Mouse (Mus musculus) kidney, postnatal 0 days (tissue): ENCODE results near the gene Tcte3. TPM values are rescaled to one million over a fixed set of nuclear protein-coding genes. Genes with fewer than 3 reads are reported as not detected.
"Not testable (repeated sequence)": the region's sequence is repeated elsewhere in the genome, so short reads cannot be mapped to it uniquely, and the experiment has no call there.

ENCODE experiments used
- ATAC-seq: fragments of 200-750 bp; cut with Nextera tagmentation; replicated peaks from 2 replicates; pipeline ENCODE4 v1.8.0; 2017; ENCODE audit warnings: low read depth, moderate number of reproducible peaks, moderate TSS enrichment, moderate library complexity; ENCODE audit not compliant: low FRiP score
- DNase-seq: peaks from one replicate; pipeline ENCODE4 v3.0.0-alpha.2; 2016; ENCODE audit warnings: low spot score
- H3K27ac ChIP-seq: fragments of 300-500 bp; sonication (generic); 2 replicates; pipeline ENCODE4 v1.5.1; 2014; ENCODE audit warnings: mild to moderate bottlenecking
- H3K27me3 ChIP-seq: fragments of 300-500 bp; sonication (generic); 2 replicates; pipeline ENCODE4 v1.6.1; 2014; ENCODE audit warnings: low read length, mixed read lengths; ENCODE audit not compliant: insufficient read depth
- H3K36me3 ChIP-seq: fragments of 300-500 bp; sonication (generic); 2 replicates; pipeline ENCODE4 v1.6.1; 2014; ENCODE audit warnings: low read length, mixed read lengths; ENCODE audit not compliant: insufficient read depth
- H3K4me1 ChIP-seq: fragments of 300-500 bp; sonication (generic); replicated peaks from 2 replicates; pipeline ENCODE4 v1.6.1; 2014; ENCODE audit warnings: antibody characterized with exemption, low read length, mixed read lengths; ENCODE audit not compliant: insufficient read depth
- H3K4me2 ChIP-seq: fragments of 300-500 bp; sonication (generic); 2 replicates; pipeline ENCODE4 v1.6.1; 2014; ENCODE audit warnings: mild to moderate bottlenecking, low read length, moderate library complexity, mixed read lengths
- H3K4me3 ChIP-seq: fragments of 300-500 bp; sonication (generic); replicated peaks from 2 replicates; pipeline ENCODE4 v1.5.1; 2014; ENCODE audit warnings: low read depth, low read length
- H3K9ac ChIP-seq: fragments of 300-500 bp; sonication (generic); 2 replicates; pipeline ENCODE4 v1.6.1; 2014; ENCODE audit warnings: low read depth, low read length
- H3K9me3 ChIP-seq: fragments of 300-500 bp; sonication (generic); replicated peaks from 2 replicates; pipeline ENCODE4 v1.6.1; 2016; ENCODE audit warnings: low read length, inconsistent platforms, mixed read lengths
- CTCF ChIP-seq: IDR thresholded peaks from 2 replicates; pipeline ENCODE4 v1.5.1; 2016; ENCODE audit warnings: antibody characterized with exemption, low read depth, mild to moderate bottlenecking, moderate library complexity
- WGBS: fragments of 180-500 bp; shearing (Covaris S2); extraction: QIAGEN DNeasy Blood & Tissue Kit; methylation state at CpG from one replicate; pipeline ENCODE4 v1.1.7; 2014; 5-methylcytosine and 5-hydroxymethylcytosine counted together
- polyA plus RNA-seq: library from polyadenylated mRNA; unstranded; fragments of >200 nt; fragmentation: Nextera tagmentation; extraction: Ambion mirVana; gene quantifications from 2 replicates; pipeline ENCODE4 v1.2.1, GENCODE M21; 2015

Gene Tcte3
- polyA plus RNA-seq: not detected in 2 replicates

- WGBS: 0% methylated on average over 11 of the region's 56 CpGs
- H3K9ac ChIP-seq, DNase-seq, H3K4me2 ChIP-seq, H3K36me3 ChIP-seq, H3K9me3 ChIP-seq, H3K27me3 ChIP-seq, H3K4me1 ChIP-seq, H3K27ac ChIP-seq, H3K4me3 ChIP-seq: not testable (repeated sequence)
- ATAC-seq: peak; percentile 99
Observed at GRCm38 (mm10) chr17:15041175-15041729, at the start of gene Tcte3, which contains the start of the genes Ermard and Gm3448. TSS of gene Tcte3 (minus strand) at chr17:15041488. TSS of gene Ermard (plus strand) at chr17:15041208. TSS of gene Gm3448 (minus strand) at chr17:15041537.

GRCm38 (mm10) chr17:15088591-15089001, 47.3 kb upstream of the Tcte3 start:
- H3K4me3 ChIP-seq: no peak overlapping the region
- no peak overlapping the region for H3K27ac ChIP-seq
- TF ChIP-seq CTCF: no peak
- 19% methylated on average over 8 of the region's 8 CpGs for WGBS
- no peaks in the 10 kb centered on the region for H3K36me3 ChIP-seq
- H3K9me3 ChIP-seq: no peaks in the 10 kb centered on the region
- peaks cover 4% of the 10 kb centered on the region; the same call in 1 of the 2 replicates for H3K4me1 ChIP-seq
- no peak overlapping the region for H3K4me2 ChIP-seq
- no peak overlapping the region for H3K9ac ChIP-seq
- H3K27me3 ChIP-seq: 0 out of 2 replicates have a peak, but pooled peaks cover 3% of the 10 kb centered on the region
- no peak for ATAC-seq
- DNase-seq: no peak

- 36% methylated on average over 2 of the region's 2 CpGs for WGBS
- TF ChIP-seq CTCF: no peak
- no peak overlapping the region for H3K27ac ChIP-seq
Observed at GRCm38 (mm10) chr17:15088166-15088565, 46.9 kb upstream of the Tcte3 start.

GRCm38 (mm10) chr17:15085006-15085405, 43.7 kb upstream of the Tcte3 start:
- H3K27ac ChIP-seq: no peak overlapping the region
- H3K4me2 ChIP-seq: no peak overlapping the region
- H3K27me3 ChIP-seq: 0 out of 2 replicates have a peak, but pooled peaks cover 3% of the 10 kb centered on the region
- no peak for TF ChIP-seq CTCF
- H3K4me3 ChIP-seq: no peak overlapping the region
- H3K9ac ChIP-seq: no peak overlapping the region
- DNase-seq (no peak), ATAC-seq (no peak)
- WGBS: 84% methylated on average over 2 of the region's 2 CpGs
- peaks cover 4% of the 10 kb centered on the region; the same call in 1 of the 2 replicates for H3K4me1 ChIP-seq
- H3K36me3 ChIP-seq: no peaks in the 10 kb centered on the region
- H3K9me3 ChIP-seq: no peaks in the 10 kb centered on the region

More at GRCm38 (mm10) chr17:15088166-15088565, 46.9 kb upstream of the Tcte3 start:
- H3K4me2 ChIP-seq: no peak overlapping the region
- H3K27me3 ChIP-seq: 0 out of 2 replicates have a peak, but pooled peaks cover 3% of the 10 kb centered on the region
- no peak overlapping the region for H3K4me3 ChIP-seq
- H3K9me3 ChIP-seq: no peaks in the 10 kb centered on the region
- peaks cover 4% of the 10 kb centered on the region; the same call in 1 of the 2 replicates for H3K4me1 ChIP-seq
- H3K9ac ChIP-seq: no peak overlapping the region
- no peak; the same call in 1 of the 2 replicates for ATAC-seq
- DNase-seq: no peak
- H3K36me3 ChIP-seq: no peaks in the 10 kb centered on the region

DNA sequence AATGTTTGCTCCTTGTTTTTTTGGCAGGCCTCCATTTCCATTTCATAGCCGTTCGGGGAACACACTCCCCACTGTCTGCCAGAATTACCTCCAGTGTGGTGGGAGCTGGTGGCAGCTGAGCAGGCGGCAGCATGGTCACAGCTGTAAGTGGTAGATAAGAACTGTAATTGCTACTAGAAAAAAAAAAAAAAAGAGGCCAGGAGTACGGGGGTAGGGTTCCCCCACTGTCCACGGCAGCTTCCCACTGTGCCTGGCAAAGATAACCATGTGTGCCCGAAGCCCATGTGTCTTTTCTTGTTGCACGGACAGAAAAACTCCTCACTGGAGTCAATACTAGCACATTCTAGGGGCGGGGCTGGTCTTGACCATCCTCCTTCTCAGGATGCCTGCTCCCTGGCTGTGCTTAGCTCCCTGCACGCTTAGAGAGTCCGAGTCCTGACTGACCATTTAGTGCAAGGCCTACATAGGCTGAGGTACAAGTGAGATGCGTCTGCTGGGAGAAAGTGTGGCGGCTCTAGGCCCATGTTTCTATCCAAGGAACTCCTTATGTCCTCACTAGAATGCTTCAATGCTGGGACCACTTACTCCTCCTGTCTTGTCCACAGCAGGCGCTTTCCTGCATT, 43.0 kb upstream of the Tcte3 start:
- Histone ChIP-seq H3K4me2 (no peak overlapping the region), H3K27me3 (0 out of 2 replicates have a peak, but pooled peaks cover 3% of the 10 kb centered on the region), H3K27ac (no peak overlapping the region), H3K4me3 (no peak overlapping the region), H3K9ac (no peak overlapping the region), H3K36me3 (no peaks in the 10 kb centered on the region), H3K9me3 (no peaks in the 10 kb centered on the region), H3K4me1 (peaks cover 4% of the 10 kb centered on the region; the same call in 1 of the 2 replicates)
- ATAC-seq: no peak
- TF ChIP-seq CTCF: no peak
- DNase-seq: no peak
- WGBS: 72% methylated on average over 13 of the region's 13 CpGs

GRCm38 (mm10) chr17:15077536-15077935, 36.2 kb upstream of the Tcte3 start:
- no peak for DNase-seq
- Histone ChIP-seq H3K27me3 (no peaks in the 10 kb centered on the region), H3K9me3 (no peaks in the 10 kb centered on the region), H3K36me3 (no peaks in the 10 kb centered on the region), H3K4me2 (no peak overlapping the region), H3K27ac (no peak overlapping the region), H3K9ac (no peak overlapping the region), H3K4me1 (no peaks in the 10 kb centered on the region), H3K4me3 (no peak overlapping the region)
- no peak for ATAC-seq
- WGBS: 26% methylated on average over 2 of the region's 2 CpGs
- TF ChIP-seq CTCF: no peak
